Mouse (Mus musculus) erythroid progenitor cell, adult 5-6 weeks (primary cell): ENCODE measurements at regions not wholly inside any gene's neighbourhood (a gene's known extent, or its start where the extent isn't known, plus 50 kb on each side); places are given as distances from the start of the nearest gene placed in this dataset.

Source experiments
- ATAC-seq: replicated peaks from 2 replicates; pipeline ENCODE4 v1.8.0; 2016; ENCODE audit warnings: moderate number of reproducible peaks, mild to moderate bottlenecking, moderate TSS enrichment, inconsistent platforms; ENCODE audit not compliant: poor library complexity, low FRiP score, severe bottlenecking

GRCm38 (mm10) chr10:17295157-17295556 is 427.9 kb upstream of the Cited2 start:
- ATAC-seq, result no peak

GRCm38 (mm10) chr10:17299600-17299999 is 423.4 kb upstream of the Cited2 start:
- ATAC-seq, result no peak

- no peak for ATAC-seq
These were observed 396.3 kb upstream of the Cited2 start for GRCm38 (mm10) chr10:17326724-17327123.

GRCm38 (mm10) chr10:17330904-17331606 is 392.0 kb upstream of the Cited2 start:
- no peak for ATAC-seq

- no peak for ATAC-seq
These were observed 391.4 kb upstream of the Cited2 start for GRCm38 (mm10) chr10:17331607-17332008.

GRCm38 (mm10) chr10:17332025-17332767 is 390.8 kb upstream of the Cited2 start:
- 0 out of 2 replicates have a peak, but pooled peaks have one; percentile 34 for ATAC-seq

GRCm38 (mm10) chr10:17332986-17333385 is 390.0 kb upstream of the Cited2 start:
- ATAC-seq, result no peak

- no peak for ATAC-seq
These were observed 389.3 kb upstream of the Cited2 start for GRCm38 (mm10) chr10:17333676-17334075.

- ATAC-seq, result no peak
These were observed 385.8 kb upstream of the Cited2 start for GRCm38 (mm10) chr10:17337217-17337616.

GRCm38 (mm10) chr10:17343829-17344228 is 379.2 kb upstream of the Cited2 start:
- ATAC-seq, result no peak

GRCm38 (mm10) chr10:17352202-17352994 is 370.6 kb upstream of the Cited2 start:
- no peak for ATAC-seq

- no peak for ATAC-seq
These were observed 367.5 kb upstream of the Cited2 start for GRCm38 (mm10) chr10:17355476-17355875.

GRCm38 (mm10) chr10:17356041-17356440 is 367.0 kb upstream of the Cited2 start:
- no peak for ATAC-seq

- no peak for ATAC-seq
These were observed 360.4 kb upstream of the Cited2 start for GRCm38 (mm10) chr10:17362643-17363042.

- ATAC-seq, result no peak
These were observed 356.8 kb upstream of the Cited2 start for GRCm38 (mm10) chr10:17366042-17366740.

GRCm38 (mm10) chr10:17367026-17367425 is 356.0 kb upstream of the Cited2 start:
- no peak for ATAC-seq

- ATAC-seq, result no peak
These were observed 355.6 kb upstream of the Cited2 start for GRCm38 (mm10) chr10:17367430-17367829.

GRCm38 (mm10) chr10:17368636-17369035 is 354.4 kb upstream of the Cited2 start:
- ATAC-seq, result no peak

- no peak for ATAC-seq
These were observed 350.1 kb upstream of the Cited2 start for GRCm38 (mm10) chr10:17372905-17373304.

GRCm38 (mm10) chr10:17374047-17374446 is 349.0 kb upstream of the Cited2 start:
- ATAC-seq, result no peak
